ENCODE assay signal across 10 mouse cellular contexts in the genomic region with DNA sequence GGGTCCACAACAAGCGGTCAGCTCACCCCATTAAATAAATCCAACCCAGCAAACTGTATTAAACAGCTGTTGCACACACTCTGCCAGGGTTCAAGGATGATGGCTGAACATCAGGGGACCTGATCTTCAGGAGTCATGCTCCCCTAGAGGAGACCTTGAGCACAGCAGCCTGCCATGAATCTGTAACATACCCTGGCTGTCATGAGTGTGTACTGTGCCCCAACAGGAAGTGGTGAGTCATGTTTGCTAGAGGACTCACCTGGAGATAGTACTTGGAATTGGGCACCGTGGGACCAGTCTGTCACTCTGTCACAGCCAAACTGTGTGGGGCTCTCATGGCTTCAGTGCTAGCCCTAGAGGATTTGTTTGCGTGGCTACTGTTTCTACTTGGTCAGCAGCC.
DNase-seq lines count a peak whose midpoint lies in the region; ATAC-seq and TF ChIP-seq lines count a peak whose summit lies in the region.
"Had no signal": no experiment of that assay in that cellular context is flagged by ENCODE, and none has a peak within 500 bp of the region (broad histone marks: within the 10 kb centered on the region; RNA-seq: fewer than 3 reads in every experiment).

No protein-coding gene starts in this region.

- H3K27me3 ChIP-seq in cerebellum, adult 2 months (ENCODE audit: control insufficient read depth, insufficient read depth, low read length), result no peaks in the 10 kb centered on the region
- H3K27me3 ChIP-seq in testis, adult 2 months (ENCODE audit: control insufficient read depth, insufficient read depth, low read length), result no peaks in the 10 kb centered on the region

- H3K36me3 ChIP-seq in testis, adult 2 months (ENCODE audit: control insufficient read depth, insufficient read depth, low read length), result no peaks in the 10 kb centered on the region; the same call in 1 of the 2 replicates
- H3K36me3 ChIP-seq: forebrain, embryonic 10.5 days had no signal

- no peak overlapping the region for H3K4me3 ChIP-seq in cerebellum, adult 2 months (replicated peaks; ENCODE audit: insufficient read depth, low read depth, low read length)
- no peak overlapping the region for H3K4me3 ChIP-seq in testis, adult 2 months (ENCODE audit: control insufficient read depth, low read depth, low read length)
- H3K4me3 ChIP-seq: forebrain, embryonic 10.5 days had no signal

- TF ChIP-seq CTCF in cerebellum, adult 2 months (IDR thresholded peaks at IDR 0.05; ENCODE audit: borderline replicate concordance, insufficient read depth, low read depth, low read length), result peak; percentile 36; the same call in 1 of the 2 replicates
- TF ChIP-seq CTCF in testis, adult 2 months (IDR thresholded peaks at IDR 0.05; ENCODE audit: control insufficient read depth, insufficient read depth, insufficient replicate concordance, low read depth, low read length), result peak; percentile 18; the same call in 1 of the 2 replicates

- ATAC-seq in megakaryocyte, adult 5-6 weeks (ENCODE audit: poor library complexity, severe bottlenecking), result peak; percentile 64

- no peak overlapping the region for H3K27ac ChIP-seq in cerebellum, adult 2 months (ENCODE audit: insufficient read depth, low read length)
- no peak overlapping the region for H3K27ac ChIP-seq in testis, adult 2 months (ENCODE audit: control insufficient read depth, insufficient read depth, low read depth, low read length)
- H3K27ac ChIP-seq: forebrain, embryonic 10.5 days had no signal

- no peak for TF ChIP-seq POLR2A in cerebellum, adult 2 months (IDR thresholded peaks at IDR 0.05; ENCODE audit: borderline replicate concordance, insufficient read depth, low read length)
- no peak for TF ChIP-seq POLR2A in testis, adult 2 months (IDR thresholded peaks at IDR 0.05; ENCODE audit: control insufficient read depth, low read depth, low read length)

- 34% methylated on average over 3 of the region's 3 CpGs for WGBS in cerebellum, adult 2 months

- DNase-seq in cerebellum, adult 2 months, result peak in 1 of 2 experiments; percentile 51
- no peak for DNase-seq in cerebellum, adult 11 months
- DNase-seq in testis, postnatal 10 days (ENCODE audit: low spot score), result no peak
- no peak for DNase-seq in spleen, adult 18-20 months
- no peak for DNase-seq in cerebellum, adult 9-10 months
- no peak for DNase-seq in adrenal gland, postnatal 10 days
- DNase-seq: kidney, adult 9 months had no signal

- peaks cover 9% of the 10 kb centered on the region; the same call in 1 of the 2 replicates for H3K4me1 ChIP-seq in cerebellum, adult 2 months (ENCODE audit: control insufficient read depth, insufficient read depth, low read length)
- H3K4me1 ChIP-seq in testis, adult 2 months (ENCODE audit: control insufficient read depth, insufficient read depth, low read length), result no peaks in the 10 kb centered on the region
- H3K4me1 ChIP-seq: forebrain, embryonic 10.5 days had no signal
